Comparison of ENCODE assay signal across 10 mouse cellular contexts in the genomic region with DNA sequence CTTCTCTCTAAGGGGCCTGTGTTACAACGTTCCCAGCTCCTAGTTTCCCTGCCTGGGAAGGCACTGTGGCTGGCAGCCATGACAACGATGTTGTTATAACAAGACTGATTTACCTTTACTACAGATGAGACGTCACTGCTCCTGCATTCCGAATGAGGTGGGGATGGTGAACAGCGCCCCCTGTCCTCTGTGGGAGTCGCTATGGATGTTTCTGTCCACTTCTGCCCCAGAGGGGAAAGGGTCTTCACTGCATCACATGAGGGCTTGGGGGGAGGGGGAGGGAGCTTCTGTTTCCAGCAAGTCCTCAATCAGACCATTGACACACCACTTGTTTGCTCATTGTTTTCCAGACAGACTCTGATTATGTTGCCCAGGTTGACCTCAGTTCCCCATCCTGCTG. TPM values are rescaled to one million over a fixed set of nuclear protein-coding genes. Genes with fewer than 3 reads are reported as not detected.
DNase-seq lines count a peak whose midpoint lies in the region; ATAC-seq and TF ChIP-seq lines count a peak whose summit lies in the region.
"Had no signal": no experiment of that assay in that cellular context is flagged by ENCODE, and none has a peak within 500 bp of the region (broad histone marks: within the 10 kb centered on the region; RNA-seq: fewer than 3 reads in every experiment).

No protein-coding gene starts in this region.

- no peaks in the 10 kb centered on the region for H3K9me3 ChIP-seq in heart, postnatal 0 days (replicated peaks; ENCODE audit: control insufficient read depth, low read length)
- H3K9me3 ChIP-seq in heart, embryonic 11.5 days (replicated peaks; ENCODE audit: control insufficient read depth, low read length): no peaks in the 10 kb centered on the region
- H3K9me3 ChIP-seq in midbrain, postnatal 0 days (ENCODE audit: low read length): no peaks in the 10 kb centered on the region
- H3K9me3 ChIP-seq in midbrain, embryonic 15.5 days: no peaks in the 10 kb centered on the region
- H3K9me3 ChIP-seq: embryonic facial prominence, embryonic 13.5 days had no signal

- WGBS in heart, postnatal 0 days: 36% methylated on average over 6 of the region's 6 CpGs
- 39% methylated on average over 6 of the region's 6 CpGs for WGBS in heart, embryonic 11.5 days (ENCODE audit: insufficient replicate concordance)
- WGBS in midbrain, postnatal 0 days: 42% methylated on average over 6 of the region's 6 CpGs
- 37% methylated on average over 6 of the region's 6 CpGs for WGBS in midbrain, embryonic 15.5 days

- TF ChIP-seq EP300 in heart, postnatal 0 days (IDR thresholded peaks at IDR 0.05; ENCODE audit: low read depth): no peak

- no peak overlapping the region for H3K4me2 ChIP-seq in heart, postnatal 0 days (ENCODE audit: low read depth, low read length)
- H3K4me2 ChIP-seq in heart, embryonic 11.5 days: no peak overlapping the region
- no peak overlapping the region for H3K4me2 ChIP-seq in midbrain, postnatal 0 days (ENCODE audit: low read depth, low read length, poor library complexity, severe bottlenecking)
- H3K4me2 ChIP-seq in midbrain, embryonic 15.5 days: no peak overlapping the region
- H3K4me2 ChIP-seq: embryonic facial prominence, embryonic 13.5 days had no signal

- no peaks in the 10 kb centered on the region for H3K36me3 ChIP-seq in heart, postnatal 0 days (replicated peaks; ENCODE audit: control insufficient read depth, insufficient read depth, low read length)
- H3K36me3 ChIP-seq in heart, embryonic 11.5 days (ENCODE audit: control insufficient read depth, insufficient read depth, low read length): no peaks in the 10 kb centered on the region
- H3K36me3 ChIP-seq in midbrain, postnatal 0 days (ENCODE audit: insufficient read depth, low read length): no peaks in the 10 kb centered on the region
- no peaks in the 10 kb centered on the region for H3K36me3 ChIP-seq in midbrain, embryonic 15.5 days (replicated peaks)
- H3K36me3 ChIP-seq: embryonic facial prominence, embryonic 13.5 days had no signal

- no peaks in the 10 kb centered on the region for H3K27me3 ChIP-seq in heart, postnatal 0 days (ENCODE audit: control insufficient read depth, insufficient read depth, low read length)
- H3K27me3 ChIP-seq in heart, embryonic 11.5 days (ENCODE audit: control insufficient read depth, insufficient read depth, low read length): no peaks in the 10 kb centered on the region
- H3K27me3 ChIP-seq in midbrain, postnatal 0 days (ENCODE audit: insufficient read depth, low read length): no peaks in the 10 kb centered on the region
- H3K27me3 ChIP-seq in midbrain, embryonic 15.5 days (replicated peaks): no peaks in the 10 kb centered on the region
- H3K27me3 ChIP-seq: embryonic facial prominence, embryonic 13.5 days had no signal

- ATAC-seq in heart, postnatal 0 days (ENCODE audit: insufficient read depth, low read depth): no peak
- ATAC-seq in heart, embryonic 11.5 days (replicated peaks; ENCODE audit: insufficient number of reproducible peaks, low FRiP score, low TSS enrichment): no peak
- no peak for ATAC-seq in midbrain, postnatal 0 days (ENCODE audit: low FRiP score)
- no peak for ATAC-seq in midbrain, embryonic 15.5 days (replicated peaks)

- peak; percentile 26; the same call in 1 of the 2 replicates for TF ChIP-seq CTCF in heart, postnatal 0 days (IDR thresholded peaks at IDR 0.05; ENCODE audit: low read depth)
- TF ChIP-seq CTCF in midbrain, postnatal 0 days (IDR thresholded peaks at IDR 0.05): peak; percentile 38

- DNase-seq in heart, postnatal 0 days (ENCODE audit: low spot score): no peak
- DNase-seq in midbrain, postnatal 0 days (ENCODE audit: low spot score): no peak
- peak; percentile 36 for DNase-seq in embryo, embryonic 11 days
- DNase-seq in retina, postnatal 1 day: peak; percentile 62
- DNase-seq in right cerebral cortex, postnatal 25 days: no peak
- DNase-seq in heart, adult 9 months (ENCODE audit: low spot score in 2 of 2): no peak
- DNase-seq: heart, postnatal 14 days had no signal

- H3K27ac ChIP-seq in heart, postnatal 0 days (ENCODE audit: low read depth): no peak overlapping the region
- H3K27ac ChIP-seq in heart, embryonic 11.5 days (ENCODE audit: low read depth, low read length): no peak overlapping the region
- no peak overlapping the region for H3K27ac ChIP-seq in midbrain, postnatal 0 days (ENCODE audit: low read depth, low read length)
- no peak overlapping the region for H3K27ac ChIP-seq in midbrain, embryonic 15.5 days
- H3K27ac ChIP-seq: embryonic facial prominence, embryonic 13.5 days had no signal

- no peak overlapping the region for H3K9ac ChIP-seq in heart, postnatal 0 days (replicated peaks; ENCODE audit: low read depth, low read length)
- H3K9ac ChIP-seq in heart, embryonic 11.5 days (ENCODE audit: low read depth, low read length): no peak overlapping the region
- no peak overlapping the region for H3K9ac ChIP-seq in midbrain, postnatal 0 days (replicated peaks; ENCODE audit: low read length, poor library complexity, severe bottlenecking)
- no peak overlapping the region for H3K9ac ChIP-seq in midbrain, embryonic 15.5 days
- H3K9ac ChIP-seq: embryonic facial prominence, embryonic 13.5 days had no signal

- H3K4me3 ChIP-seq in heart, postnatal 0 days (ENCODE audit: low read depth, low read length): no peak overlapping the region
- no peak overlapping the region for H3K4me3 ChIP-seq in heart, embryonic 11.5 days (ENCODE audit: low read depth, low read length)
- no peak overlapping the region for H3K4me3 ChIP-seq in midbrain, postnatal 0 days (ENCODE audit: low read depth, low read length)
- no peak overlapping the region for H3K4me3 ChIP-seq in midbrain, embryonic 15.5 days
- H3K4me3 ChIP-seq: embryonic facial prominence, embryonic 13.5 days had no signal

- no peaks in the 10 kb centered on the region for H3K4me1 ChIP-seq in heart, postnatal 0 days (ENCODE audit: control insufficient read depth, insufficient read depth)
- H3K4me1 ChIP-seq in heart, embryonic 11.5 days (ENCODE audit: control insufficient read depth, insufficient read depth, low read length): no peaks in the 10 kb centered on the region
- no peaks in the 10 kb centered on the region for H3K4me1 ChIP-seq in midbrain, postnatal 0 days (ENCODE audit: insufficient read depth, low read length)
- no peaks in the 10 kb centered on the region for H3K4me1 ChIP-seq in midbrain, embryonic 15.5 days

RNA-seq across cellular contexts. Expression of gene Atp8b5, which starts 27.0 kb away (rescaled TPM):
- total RNA-seq in heart, postnatal 0 days (2014; rRNA removed; ENCODE audit: low replicate concordance): 0.04 TPM in 1 of 2 replicates, not detected in the other
- 0.11 and 0.12 TPM in 2 replicates for polyA plus RNA-seq in heart, postnatal 0 days (2015; fragmentation: Nextera tagmentation; extraction: Ambion mirVana)
- 0.27 TPM in 1 of 2 replicates, not detected in the other for polyA plus RNA-seq in heart, embryonic 11.5 days (2014; fragmentation: Nextera tagmentation; extraction: Ambion mirVana)
- total RNA-seq in midbrain, postnatal 0 days (2014; rRNA removed): 0.44 and 0.47 TPM in 2 replicates
- 0.17 and 0.54 TPM in 2 replicates for polyA plus RNA-seq in midbrain, postnatal 0 days (2015; fragmentation: Nextera tagmentation; extraction: Ambion mirVana)
- 0.46 and 0.89 TPM in 2 replicates for polyA plus RNA-seq in midbrain, embryonic 15.5 days (2015; fragmentation: Nextera tagmentation; extraction: Ambion mirVana)

Comparison
In these comparisons a context has a peak if more than half of its experiments do, and no peak if none do; other contexts are left out.
1. DNase-seq: peak in embryo, embryonic 11 days (single experiment) and retina, postnatal 1 day (single experiment); none in heart, postnatal 0 days (single experiment), midbrain, postnatal 0 days (single experiment), right cerebral cortex, postnatal 25 days (single experiment) and heart, adult 9 months (0 of 2).